Mouse (Mus musculus) stomach, postnatal 0 days (tissue): ENCODE measurements at regions not wholly inside any gene's neighbourhood (a gene's known extent, or its start where the extent isn't known, plus 50 kb on each side); places are given as distances from the start of the nearest gene placed in this dataset.

ENCODE experiments used
- ATAC-seq: fragments of 200-750 bp; cut with Nextera tagmentation; 2 replicates; pipeline ENCODE4 v1.8.0; 2017; ENCODE audit not compliant: low FRiP score, low TSS enrichment
- DNase-seq: peaks from one replicate; pipeline ENCODE4 v3.0.0-alpha.2; 2016; ENCODE audit warnings: low spot score
- H3K27ac ChIP-seq: fragments of 300-500 bp; sonication (generic); replicated peaks from 2 replicates; pipeline ENCODE4 v1.5.1; 2014; ENCODE audit warnings: mild to moderate bottlenecking, control low read depth
- H3K27me3 ChIP-seq: fragments of 300-500 bp; sonication (generic); 2 replicates; pipeline ENCODE4 v1.6.1; 2014; ENCODE audit warnings: low read length; ENCODE audit not compliant: control insufficient read depth, insufficient read depth
- H3K36me3 ChIP-seq: fragments of 300-500 bp; sonication (generic); 2 replicates; pipeline ENCODE4 v1.6.1; 2014; ENCODE audit warnings: low read length, mixed read lengths; ENCODE audit not compliant: control insufficient read depth, insufficient read depth
- H3K4me1 ChIP-seq: fragments of 300-500 bp; sonication (generic); replicated peaks from 2 replicates; pipeline ENCODE4 v1.6.1; 2014; ENCODE audit warnings: antibody characterized with exemption; ENCODE audit not compliant: control insufficient read depth, insufficient read depth
- H3K4me2 ChIP-seq: fragments of 300-500 bp; sonication (generic); replicated peaks from 2 replicates; pipeline ENCODE4 v1.6.1; 2014; ENCODE audit warnings: low read depth, mild to moderate bottlenecking, control low read depth, moderate library complexity
- H3K4me3 ChIP-seq: fragments of 300-500 bp; sonication (generic); 2 replicates; pipeline ENCODE4 v1.5.1; 2014; ENCODE audit warnings: low read depth, low read length, control low read depth
- H3K9ac ChIP-seq: fragments of 300-500 bp; sonication (generic); 2 replicates; pipeline ENCODE4 v1.6.1; 2014; ENCODE audit warnings: mild to moderate bottlenecking, low read length, control low read depth, mixed read lengths
- H3K9me3 ChIP-seq: fragments of 300-500 bp; sonication (generic); 2 replicates; pipeline ENCODE4 v1.6.1; 2016; ENCODE audit warnings: low read length; ENCODE audit not compliant: control insufficient read depth
- CTCF ChIP-seq: IDR thresholded peaks from 2 replicates; pipeline ENCODE4 v1.5.1; 2016; ENCODE audit warnings: antibody characterized with exemption, low read depth, mild to moderate bottlenecking, moderate library complexity
- EP300 ChIP-seq: optimal IDR thresholded peaks from 2 replicates; pipeline ENCODE3; 2016; ENCODE audit warnings: antibody characterized with exemption
- WGBS: fragments of 180-500 bp; shearing (Covaris S2); extraction: QIAGEN DNeasy Blood & Tissue Kit; methylation state at CpG from one replicate; pipeline ENCODE4 v1.1.7; 2014; 5-methylcytosine and 5-hydroxymethylcytosine counted together

DNA sequence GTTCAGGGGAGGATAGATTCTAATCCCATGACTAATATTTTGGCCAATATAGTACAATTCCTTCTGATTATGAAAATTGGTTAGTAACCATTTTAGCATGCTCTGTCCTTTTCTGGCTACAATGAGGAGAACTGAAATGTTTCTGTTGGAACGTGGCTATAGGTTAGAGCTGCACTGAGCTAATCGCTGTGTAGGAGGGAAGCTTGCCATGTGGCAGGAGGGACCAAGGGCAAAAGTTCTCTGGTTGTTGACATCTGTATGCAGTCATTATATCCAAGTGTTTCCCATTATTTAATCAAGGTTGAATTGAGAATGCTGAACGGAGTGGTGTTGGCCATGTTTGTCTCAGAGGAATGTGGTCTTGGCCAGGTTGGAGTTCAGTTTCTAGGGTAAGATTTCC, 253.5 kb downstream of the Fam173b start:
- no peaks in the 10 kb centered on the region for H3K27me3 ChIP-seq
- H3K27ac ChIP-seq = no peak overlapping the region
- H3K9me3 ChIP-seq = no peaks in the 10 kb centered on the region
- no peaks in the 10 kb centered on the region for H3K4me1 ChIP-seq
- ATAC-seq (no peak), DNase-seq (no peak)
- H3K4me3 ChIP-seq = no peak overlapping the region
- TF ChIP-seq CTCF (no peak), EP300 (no peak)
- 66% methylated on average over 3 of the region's 3 CpGs for WGBS
- H3K36me3 ChIP-seq = no peaks in the 10 kb centered on the region
- no peak overlapping the region for H3K9ac ChIP-seq
- H3K4me2 ChIP-seq = no peak overlapping the region

GRCm38 (mm10) chr15:31869100-31869499, 267.4 kb downstream of the Fam173b start:
- ATAC-seq = no peak
- Histone ChIP-seq H3K9ac (no peak overlapping the region), H3K36me3 (no peaks in the 10 kb centered on the region), H3K27me3 (no peaks in the 10 kb centered on the region), H3K4me2 (no peak overlapping the region), H3K27ac (no peak overlapping the region), H3K9me3 (no peaks in the 10 kb centered on the region), H3K4me1 (no peaks in the 10 kb centered on the region), H3K4me3 (no peak overlapping the region)
- WGBS = 82% methylated on average over 3 of the region's 3 CpGs
- DNase-seq = no peak
- TF ChIP-seq EP300 (no peak), CTCF (no peak)

DNA sequence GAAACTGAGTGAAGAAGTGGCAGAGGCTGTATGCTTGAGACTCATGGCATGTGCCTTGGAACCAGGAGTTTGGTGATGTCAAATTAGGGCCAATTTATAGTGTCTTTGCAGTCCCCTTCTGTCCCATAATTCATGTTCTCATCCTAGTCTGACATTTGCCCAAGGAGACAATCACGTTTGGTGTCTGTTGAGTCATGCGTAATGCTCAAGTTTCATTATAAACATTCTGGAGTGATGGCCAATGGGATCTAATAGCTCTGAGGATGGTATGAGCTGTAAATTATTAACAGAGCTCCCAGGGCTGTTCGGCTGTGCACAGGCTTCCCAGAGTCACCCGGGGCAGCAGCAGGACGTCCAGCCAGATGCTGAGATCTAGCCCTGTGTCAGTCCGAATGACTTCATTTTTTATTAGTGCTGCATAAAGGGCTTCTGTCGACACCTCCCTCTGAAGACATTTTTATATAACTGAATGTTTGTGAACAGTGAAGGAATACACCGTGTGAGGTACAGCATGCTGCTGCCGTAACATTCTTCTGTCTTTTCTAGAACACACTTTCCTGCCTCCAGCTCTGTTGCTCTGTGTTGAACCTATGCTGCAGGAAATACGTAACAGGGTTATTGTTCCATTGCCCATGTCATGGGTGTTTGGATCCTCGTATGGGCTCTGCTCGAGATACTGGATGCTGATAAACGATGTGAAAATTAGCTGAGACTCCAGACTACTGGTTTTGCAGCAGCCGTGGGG, 268.2 kb downstream of the Fam173b start:
- Histone ChIP-seq H3K36me3 (no peaks in the 10 kb centered on the region), H3K4me3 (no peak overlapping the region), H3K27me3 (no peaks in the 10 kb centered on the region), H3K4me2 (no peak overlapping the region), H3K9me3 (no peaks in the 10 kb centered on the region), H3K9ac (no peak overlapping the region), H3K27ac (no peak overlapping the region), H3K4me1 (no peaks in the 10 kb centered on the region)
- WGBS = 31% methylated on average over 14 of the region's 14 CpGs
- TF ChIP-seq EP300 (no peak), CTCF (no peak)
- peak; percentile 15 for DNase-seq
- no peak for ATAC-seq

DNA sequence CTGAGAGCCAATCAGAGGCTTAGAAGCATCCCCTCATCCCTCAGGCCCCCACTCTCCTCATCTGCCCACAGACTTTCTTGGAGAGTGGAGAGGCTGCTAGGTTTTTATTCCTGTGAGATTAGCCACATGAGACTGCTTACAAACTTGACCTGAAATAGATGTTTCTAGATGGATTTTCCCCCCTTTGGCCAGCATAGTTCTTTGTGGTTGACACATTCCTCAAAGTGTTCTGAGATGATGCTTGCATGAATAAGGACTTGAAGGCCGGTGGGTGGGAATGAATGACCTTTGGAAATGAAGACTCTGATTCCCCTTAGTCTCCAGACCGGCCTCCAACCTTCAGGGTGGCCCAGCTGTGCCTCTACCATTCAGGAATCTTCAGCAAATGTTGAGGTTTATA, 273.8 kb downstream of the Fam173b start:
- ATAC-seq (no peak), DNase-seq (no peak)
- no peaks in the 10 kb centered on the region for H3K9me3 ChIP-seq
- TF ChIP-seq CTCF = no peak
- TF ChIP-seq EP300 = no peak
- no peak overlapping the region for H3K9ac ChIP-seq
- no peak overlapping the region for H3K4me2 ChIP-seq
- no peaks in the 10 kb centered on the region for H3K4me1 ChIP-seq
- no peak overlapping the region for H3K27ac ChIP-seq
- no peaks in the 10 kb centered on the region for H3K27me3 ChIP-seq
- no peak overlapping the region for H3K4me3 ChIP-seq
- no peaks in the 10 kb centered on the region for H3K36me3 ChIP-seq
- 78% methylated on average over 2 of the region's 2 CpGs for WGBS

GRCm38 (mm10) chr15:31880479-31880878, 278.8 kb downstream of the Fam173b start:
- 68% methylated on average over 9 of the region's 9 CpGs for WGBS

DNA sequence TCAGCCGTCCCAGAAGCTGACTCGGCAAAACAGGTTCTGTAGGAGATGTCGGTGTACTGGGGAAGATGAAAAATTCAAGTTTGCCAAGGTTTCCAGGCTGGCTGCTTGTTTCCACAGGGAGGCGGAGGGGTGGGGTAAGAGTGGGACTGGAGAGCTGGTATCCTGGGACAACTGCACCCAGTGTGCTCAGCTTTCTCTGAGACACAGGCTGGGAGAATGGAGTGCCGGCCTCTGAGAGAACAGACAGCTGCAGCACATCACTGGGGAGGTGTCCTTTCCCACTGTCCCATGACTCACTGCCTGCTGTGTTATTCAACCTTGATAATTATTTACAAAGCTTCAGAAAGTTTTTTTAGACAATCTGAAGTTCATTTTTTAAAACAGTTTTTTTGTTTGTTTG, 280.7 kb downstream of the Fam173b start:
- TF ChIP-seq EP300 = no peak
- TF ChIP-seq CTCF = no peak
- no peak overlapping the region for H3K4me2 ChIP-seq

More at GRCm38 (mm10) chr15:31880479-31880878, 278.8 kb downstream of the Fam173b start:
- no peak for ATAC-seq
- Histone ChIP-seq H3K4me3 (no peak overlapping the region), H3K4me1 (no peaks in the 10 kb centered on the region), H3K27ac (no peak overlapping the region), H3K4me2 (no peak overlapping the region), H3K9ac (no peak overlapping the region), H3K36me3 (no peaks in the 10 kb centered on the region), H3K9me3 (no peaks in the 10 kb centered on the region), H3K27me3 (no peaks in the 10 kb centered on the region)
- TF ChIP-seq EP300 = no peak
- no peak for TF ChIP-seq CTCF
- no peak for DNase-seq

More for the DNA sequence above, 280.7 kb downstream of the Fam173b start:
- DNase-seq = no peak
- ATAC-seq = no peak
- H3K27me3 ChIP-seq = no peaks in the 10 kb centered on the region
- no peak overlapping the region for H3K9ac ChIP-seq
- H3K9me3 ChIP-seq = no peaks in the 10 kb centered on the region
- no peak overlapping the region for H3K4me3 ChIP-seq
- H3K36me3 ChIP-seq = no peaks in the 10 kb centered on the region
- H3K4me1 ChIP-seq = no peaks in the 10 kb centered on the region
- H3K27ac ChIP-seq = no peak overlapping the region
- WGBS = 33% methylated on average over 5 of the region's 5 CpGs
